Mouse (Mus musculus): ENCODE data around the gene Zdhhc9. TPM values are rescaled to one million over a fixed set of nuclear protein-coding genes. Genes with fewer than 3 reads are reported as not detected.
"Not testable (repeated sequence)": the region's sequence is repeated elsewhere in the genome, so short reads cannot be mapped to it uniquely, and the experiment has no call there.

Zdhhc9 gene
- total RNA-seq (2015; ENCODE audit: low replicate concordance) (9.6 and 14.6 TPM in 2 replicates), total RNA-seq (2017; ENCODE audit: low replicate concordance) (1.4 and 4.3 TPM in 2 replicates)

- ATAC-seq (replicated peaks; ENCODE audit: low FRiP score, poor library complexity, severe bottlenecking): peak; percentile 100
Measured at GRCm38 (mm10) chrX:48208519-48209185, at the start of gene Zdhhc9. Gene Zdhhc9, minus strand, starts transcription at chrX:48208878.

- no peak for ATAC-seq (replicated peaks; ENCODE audit: low FRiP score, poor library complexity, severe bottlenecking)
Measured at GRCm38 (mm10) chrX:48257011-48257410, 48.3 kb upstream of the Zdhhc9 start.

- peak; percentile 99 for ATAC-seq (replicated peaks; ENCODE audit: low FRiP score, poor library complexity, severe bottlenecking)
Measured at GRCm38 (mm10) chrX:48256468-48257007, 47.9 kb upstream of the Zdhhc9 start, which contains the start of gene Utp14a. Gene Utp14a, plus strand, starts transcription at chrX:48256862.

- ATAC-seq (replicated peaks; ENCODE audit: low FRiP score, poor library complexity, severe bottlenecking): peak; percentile 71
Measured at GRCm38 (mm10) chrX:48255830-48256428, 47.3 kb upstream of the Zdhhc9 start.

GRCm38 (mm10) chrX:48234417-48234816 lies 25.7 kb upstream of the Zdhhc9 start:
- ATAC-seq (replicated peaks; ENCODE audit: low FRiP score, poor library complexity, severe bottlenecking): no peak

GRCm38 (mm10) chrX:48226225-48226624 lies 17.5 kb upstream of the Zdhhc9 start:
- ATAC-seq (replicated peaks; ENCODE audit: low FRiP score, poor library complexity, severe bottlenecking): no peak

- ATAC-seq (replicated peaks; ENCODE audit: low FRiP score, poor library complexity, severe bottlenecking): no peak
Measured at GRCm38 (mm10) chrX:48222706-48223105, 14.0 kb upstream of the Zdhhc9 start.

- ATAC-seq (replicated peaks; ENCODE audit: low FRiP score, poor library complexity, severe bottlenecking): no peak
Measured at GRCm38 (mm10) chrX:48219468-48219867, 10.8 kb upstream of the Zdhhc9 start.

- ATAC-seq (replicated peaks; ENCODE audit: low FRiP score, poor library complexity, severe bottlenecking): not testable (repeated sequence)
Measured at GRCm38 (mm10) chrX:48209746-48210145, 1.1 kb upstream of the Zdhhc9 start.

GRCm38 (mm10) chrX:48207761-48208487 lies 754 bp downstream of the Zdhhc9 start:
- no peak for ATAC-seq (replicated peaks; ENCODE audit: low FRiP score, poor library complexity, severe bottlenecking)

GRCm38 (mm10) chrX:48204469-48204868 lies 4.2 kb downstream of the Zdhhc9 start:
- no peak for ATAC-seq (replicated peaks; ENCODE audit: low FRiP score, poor library complexity, severe bottlenecking)

- ATAC-seq (replicated peaks; ENCODE audit: low FRiP score, poor library complexity, severe bottlenecking): no peak
Measured at GRCm38 (mm10) chrX:48203763-48204162, 4.9 kb downstream of the Zdhhc9 start.

GRCm38 (mm10) chrX:48202995-48203394 lies 5.7 kb downstream of the Zdhhc9 start:
- ATAC-seq (replicated peaks; ENCODE audit: low FRiP score, poor library complexity, severe bottlenecking): no peak

- no peak for ATAC-seq (replicated peaks; ENCODE audit: low FRiP score, poor library complexity, severe bottlenecking)
Measured at GRCm38 (mm10) chrX:48202436-48202835, 6.2 kb downstream of the Zdhhc9 start.

GRCm38 (mm10) chrX:48201973-48202372 lies 6.7 kb downstream of the Zdhhc9 start:
- no peak for ATAC-seq (replicated peaks; ENCODE audit: low FRiP score, poor library complexity, severe bottlenecking)

- no peak for ATAC-seq (replicated peaks; ENCODE audit: low FRiP score, poor library complexity, severe bottlenecking)
Measured at GRCm38 (mm10) chrX:48200699-48201098, 8.0 kb downstream of the Zdhhc9 start.

- no peak for ATAC-seq (replicated peaks; ENCODE audit: low FRiP score, poor library complexity, severe bottlenecking)
Measured at GRCm38 (mm10) chrX:48199026-48199425, 9.7 kb downstream of the Zdhhc9 start.

GRCm38 (mm10) chrX:48197856-48198255 lies 10.8 kb downstream of the Zdhhc9 start:
- ATAC-seq (replicated peaks; ENCODE audit: low FRiP score, poor library complexity, severe bottlenecking): no peak

GRCm38 (mm10) chrX:48193235-48194152 lies 15.2 kb downstream of the Zdhhc9 start:
- ATAC-seq (replicated peaks; ENCODE audit: low FRiP score, poor library complexity, severe bottlenecking): no peak
